Mouse (Mus musculus) heart, adult 2 months (tissue): ENCODE measurements around the gene Drd3.

Source experiments
- CTCF ChIP-seq: fragments of 200-600 bp; IDR thresholded peaks from 2 replicates; pipeline ENCODE4 v1.8.1; 2022; ENCODE audit warnings: antibody characterized with exemption, mild to moderate bottlenecking, moderate library complexity
- EP300 ChIP-seq: fragments of 200-500 bp; IDR thresholded peaks from 2 replicates; pipeline ENCODE4 v1.6.1; 2011; ENCODE audit warnings: low read depth, low read length, control low read depth; ENCODE audit not compliant: insufficient read depth
- POLR2A ChIP-seq: fragments of 200-500 bp; IDR thresholded peaks from 2 replicates; pipeline ENCODE4 v1.6.1; 2011; ENCODE audit warnings: mild to moderate bottlenecking, low read depth, low read length, control low read depth; ENCODE audit not compliant: insufficient read depth

GRCm38 (mm10) chr16:43753751-43754150 is at the start of gene Drd3:
- TF ChIP-seq CTCF (no peak), POLR2A (no peak), EP300 (no peak)
